Mouse (Mus musculus) lung, postnatal 25 days (tissue): ENCODE measurements at regions not wholly inside any gene's neighbourhood (a gene's known extent, or its start where the extent isn't known, plus 50 kb on each side); places are given as distances from the start of the nearest gene placed in this dataset.
A peak's percentile ranks its signal among the peaks of the same experiment; 100 is the strongest.
"Not testable (repeated sequence)": the region's sequence is repeated elsewhere in the genome, so short reads cannot be mapped to it uniquely, and the experiment has no call there.

Experiments
- DNase-seq: peaks from one replicate; pipeline ENCODE4 v3.0.0; 2022; ENCODE audit warnings: low spot score

DNA sequence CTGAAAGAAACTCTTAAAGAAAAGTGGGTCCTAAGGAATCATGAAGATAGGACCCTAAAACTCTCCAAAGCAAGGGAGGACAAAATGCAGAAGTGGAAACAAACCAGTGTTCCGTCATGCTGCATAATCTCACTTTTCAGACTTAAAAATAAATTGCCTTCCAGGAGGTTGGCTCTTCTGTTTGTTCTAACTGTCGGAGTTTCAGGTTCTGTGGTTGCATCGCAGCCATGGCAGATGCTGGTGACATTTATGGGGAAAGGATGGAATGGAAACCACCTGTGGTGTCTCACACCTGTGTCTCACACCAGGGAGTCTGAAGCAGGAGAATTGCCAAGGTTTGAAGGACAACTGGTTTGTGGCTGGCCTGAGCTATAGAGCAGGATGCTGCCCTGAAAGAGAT lies 50.9 kb upstream of the Hivep1 start:
- no peak for DNase-seq

DNA sequence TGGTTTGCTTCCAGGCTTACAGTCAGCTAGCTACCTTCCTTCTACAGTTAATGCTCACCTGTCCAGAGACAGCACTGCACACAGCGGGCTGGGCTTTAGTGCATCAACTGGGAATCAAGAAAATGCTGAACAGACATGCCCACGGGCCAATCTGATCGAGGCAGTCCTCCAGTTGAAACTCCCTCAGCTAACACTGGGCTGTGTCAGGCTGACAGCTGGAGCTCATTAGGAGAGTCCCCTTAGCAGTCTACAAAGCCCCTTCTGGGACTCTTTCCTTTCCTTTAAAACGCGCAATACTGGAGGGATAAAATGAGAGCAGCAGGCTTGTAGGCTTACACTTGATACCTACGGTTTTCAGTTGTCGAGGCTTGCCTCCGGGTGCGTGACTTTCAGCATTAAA lies 53.9 kb upstream of the Hivep1 start:
- no peak for DNase-seq

- DNase-seq: peak; percentile 21
Measured at GRCm38 (mm10) chr13:41994126-41994525, 57.7 kb upstream of the Hivep1 start.

DNA sequence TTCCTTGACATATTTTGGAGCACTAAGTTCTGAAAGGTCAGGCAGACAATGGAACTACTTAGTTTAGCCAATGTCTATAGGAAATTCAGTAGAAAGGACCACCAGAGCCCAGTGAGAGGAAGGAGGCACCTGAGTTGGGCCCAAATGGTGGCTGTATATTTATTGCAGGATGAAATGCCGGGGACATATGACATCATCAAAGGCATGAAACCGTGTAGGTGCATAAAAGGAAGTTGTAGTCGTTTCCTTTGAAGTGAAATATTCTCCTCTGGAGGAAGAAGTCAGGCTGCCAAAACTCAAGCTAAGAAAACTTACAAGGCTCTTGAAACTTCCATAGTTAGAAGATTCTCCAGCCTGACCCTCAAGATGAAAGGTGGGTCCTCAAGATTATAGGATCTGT lies 75.9 kb upstream of the Hivep1 start:
- DNase-seq: no peak

DNA sequence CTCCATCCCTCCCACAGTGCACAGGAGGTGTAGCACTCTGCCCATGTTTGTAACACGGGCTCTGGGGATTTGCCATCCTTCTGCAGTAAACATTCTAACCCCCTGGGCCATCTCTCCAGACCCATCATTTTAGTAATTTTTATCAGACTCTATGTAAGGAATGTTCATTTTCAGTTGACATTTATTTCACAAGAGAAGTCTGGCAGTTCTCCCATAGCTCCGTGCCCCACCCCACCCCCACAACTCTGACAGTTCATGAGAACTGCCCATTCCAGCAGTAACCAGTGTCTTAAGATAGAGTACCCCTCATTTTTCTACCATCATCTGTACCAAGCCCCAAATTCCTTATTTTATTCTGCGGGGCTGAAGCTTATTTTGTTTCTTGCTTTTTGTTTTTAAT lies 88.9 kb upstream of the Hivep1 start:
- no peak for DNase-seq

- DNase-seq: not testable (repeated sequence)
Measured at GRCm38 (mm10) chr13:41960960-41961359, 90.9 kb upstream of the Hivep1 start.

GRCm38 (mm10) chr13:41957932-41958331 lies 93.9 kb upstream of the Hivep1 start:
- DNase-seq: peak; percentile 39

GRCm38 (mm10) chr13:41955884-41956283 lies 95.9 kb upstream of the Hivep1 start:
- no peak for DNase-seq

- DNase-seq: no peak
Measured at GRCm38 (mm10) chr13:41955198-41955597, 96.6 kb upstream of the Hivep1 start.

DNA sequence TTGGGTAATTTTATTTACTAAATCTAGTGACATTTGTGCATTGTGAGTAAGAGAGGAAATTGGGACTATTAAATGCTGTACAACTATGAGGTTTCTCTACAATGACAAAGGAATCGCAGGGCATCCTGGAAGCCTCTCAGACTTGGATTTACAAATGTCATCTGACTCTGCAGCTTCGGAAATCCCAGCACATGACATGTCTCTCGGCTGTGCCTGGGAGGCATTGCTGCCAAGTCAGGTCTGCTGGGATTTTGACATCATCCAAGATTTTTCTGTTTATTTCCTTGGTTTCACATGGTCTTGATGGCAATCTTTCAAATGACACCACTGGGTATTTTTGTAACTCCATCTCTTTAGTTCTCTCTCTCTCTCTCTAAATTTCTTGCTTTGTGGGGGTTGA lies 99.4 kb upstream of the Hivep1 start:
- peak; percentile 4 for DNase-seq

GRCm38 (mm10) chr13:41948241-41948640 lies 100.8 kb upstream of the Adtrp start:
- peak; percentile 8 for DNase-seq

GRCm38 (mm10) chr13:41932313-41933100 lies 85.0 kb upstream of the Adtrp start:
- DNase-seq: peak; percentile 25

DNA sequence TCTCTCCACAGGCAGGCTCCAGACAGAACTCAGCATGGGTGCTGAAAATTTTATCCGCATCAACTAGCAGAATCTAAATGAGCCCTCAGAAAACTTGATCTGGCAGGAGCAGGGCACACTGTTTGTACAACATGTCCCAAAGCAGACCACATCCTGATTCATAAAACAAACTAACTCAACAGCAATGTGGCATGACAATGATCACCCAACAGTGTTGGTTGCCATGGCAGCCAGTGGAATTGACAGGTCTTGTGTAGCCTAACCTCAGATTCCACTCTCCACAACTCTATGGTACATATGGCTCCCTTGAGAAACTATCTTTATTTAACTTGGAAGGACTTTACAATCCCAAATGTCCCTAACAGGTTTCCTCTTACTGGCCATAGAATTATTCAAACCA lies 82.3 kb upstream of the Adtrp start:
- DNase-seq: peak; percentile 18

DNA sequence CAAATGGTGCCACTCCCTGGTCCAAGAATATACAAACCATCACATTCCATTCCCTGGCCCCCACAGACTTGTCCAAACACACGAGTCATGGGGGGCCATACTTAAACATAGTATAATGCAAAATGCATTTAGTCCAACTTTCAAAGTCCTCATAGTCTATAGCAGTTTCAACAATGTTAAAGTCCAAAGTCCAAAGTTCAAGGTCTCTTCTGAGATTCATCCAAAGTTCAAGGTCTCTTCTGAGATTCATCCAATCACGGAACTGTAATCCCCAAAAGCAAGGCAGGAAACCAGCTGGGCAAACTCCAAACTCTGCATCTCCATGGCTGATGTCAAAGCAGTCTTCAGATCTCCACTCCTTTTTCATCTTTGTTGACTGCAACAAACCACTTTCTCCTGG lies 78.4 kb upstream of the Adtrp start:
- DNase-seq: not testable (repeated sequence)

DNA sequence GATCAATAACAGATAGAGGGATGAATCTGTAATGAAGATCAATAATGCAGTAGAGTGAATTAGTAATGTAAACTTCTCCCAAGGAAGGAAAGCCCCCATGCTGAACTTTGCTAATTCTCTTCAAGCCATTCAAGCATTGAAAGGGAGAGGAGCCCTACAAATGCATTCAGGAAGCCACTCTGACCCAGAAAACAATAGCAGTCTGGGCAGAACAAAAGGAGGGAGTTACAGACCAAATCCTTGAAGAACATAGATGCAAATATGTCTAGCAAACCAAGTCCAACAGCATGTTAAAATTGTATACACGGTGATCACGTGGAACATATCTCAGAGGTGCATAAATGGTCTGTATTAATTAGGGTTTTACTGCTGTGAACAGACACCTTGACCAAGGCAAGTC lies 77.7 kb upstream of the Adtrp start:
- no peak for DNase-seq

DNA sequence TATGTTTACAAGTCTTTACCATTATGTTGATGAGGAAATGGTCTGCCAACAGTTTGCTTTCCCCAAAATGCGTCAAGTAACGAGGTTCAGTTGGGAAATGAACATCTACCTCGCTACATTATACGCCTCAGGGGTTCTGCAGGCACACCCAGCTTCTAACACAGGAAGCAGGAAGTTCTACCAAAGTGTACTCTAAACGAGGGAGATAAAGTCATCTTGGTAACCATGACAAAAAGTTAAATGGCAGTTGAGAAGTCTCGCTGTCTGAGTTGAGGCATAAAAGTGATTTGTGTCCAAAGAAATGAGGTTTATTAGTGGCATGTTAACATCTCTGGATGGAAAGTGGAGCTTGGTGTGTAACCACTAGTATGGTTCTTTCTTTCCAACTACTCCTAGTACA lies 73.7 kb upstream of the Adtrp start:
- no peak for DNase-seq

DNA sequence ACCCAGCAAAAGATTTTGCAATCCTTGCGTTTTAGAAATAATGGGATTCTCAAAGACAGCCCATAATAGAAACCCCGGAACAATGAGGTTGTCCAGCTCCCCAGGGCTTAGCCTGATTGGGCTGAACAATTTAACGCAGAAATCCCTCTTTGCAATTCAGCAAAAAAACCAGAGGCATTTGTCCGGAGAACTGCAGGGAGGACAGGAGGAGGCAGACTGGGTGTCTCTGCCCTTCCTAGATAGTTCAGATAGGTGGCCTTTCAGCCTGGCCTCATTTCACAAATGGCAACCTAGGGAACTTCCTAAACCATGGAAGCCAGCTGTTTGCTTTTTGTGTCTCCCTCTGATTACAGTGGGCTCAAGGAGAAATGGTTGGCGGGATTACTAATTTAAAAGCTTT lies 71.0 kb upstream of the Adtrp start:
- DNase-seq: no peak

DNA sequence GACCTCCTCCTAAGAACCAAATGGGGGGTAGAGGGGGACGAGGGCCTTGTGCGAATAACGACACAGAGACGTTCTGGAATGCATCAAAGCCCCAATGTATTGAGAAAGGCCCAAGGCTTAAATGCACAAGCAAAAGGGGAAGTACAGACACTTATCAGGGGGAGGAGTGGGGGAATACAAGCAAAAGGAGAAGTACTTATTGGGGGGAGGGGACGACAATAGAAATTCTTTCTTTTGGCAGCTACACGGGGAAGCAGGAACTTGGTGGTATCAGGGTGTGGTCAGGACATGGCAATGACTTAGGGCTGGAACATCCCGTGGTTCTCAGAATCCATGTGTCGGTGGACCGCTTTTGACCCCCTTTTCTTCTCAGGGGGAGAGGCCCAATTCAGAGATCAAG lies 68.3 kb upstream of the Adtrp start:
- DNase-seq: not testable (repeated sequence)

- DNase-seq: no peak
Measured at GRCm38 (mm10) chr13:41910736-41911135, 63.3 kb upstream of the Adtrp start.

GRCm38 (mm10) chr13:41910236-41910635 lies 62.8 kb upstream of the Adtrp start:
- no peak for DNase-seq

- no peak for DNase-seq
Measured at GRCm38 (mm10) chr13:41907027-41907426, 59.5 kb upstream of the Adtrp start.

GRCm38 (mm10) chr13:41903286-41903685 lies 55.8 kb upstream of the Adtrp start:
- DNase-seq: no peak

GRCm38 (mm10) chr13:41899837-41900463 lies 52.5 kb upstream of the Adtrp start:
- DNase-seq: no peak

DNA sequence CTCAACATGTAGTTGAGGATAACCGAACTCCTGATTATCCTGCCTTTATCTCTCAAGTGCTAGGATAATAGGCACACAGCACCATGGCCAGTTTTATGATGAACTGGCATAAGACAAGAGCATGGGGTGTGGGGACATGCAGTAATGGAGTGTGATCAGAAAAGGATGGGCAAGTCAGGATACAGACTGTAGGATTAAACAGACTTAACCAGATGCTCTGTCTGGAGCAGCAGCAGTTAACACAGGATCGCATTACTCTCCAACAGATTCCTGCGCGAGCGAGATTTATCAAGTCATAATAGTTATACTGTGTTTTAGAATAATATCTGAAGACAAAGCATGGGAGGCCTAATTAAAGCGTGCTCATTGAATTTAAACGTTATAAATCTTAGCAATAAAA lies 51.8 kb upstream of the Adtrp start:
- DNase-seq: no peak
